Mouse (Mus musculus) heart, embryonic 12.5 days (tissue): ENCODE measurements around the gene Card9. TPM values are rescaled to one million over a fixed set of nuclear protein-coding genes. Genes with fewer than 3 reads are reported as not detected.

Experiments
- polyA plus RNA-seq: library from polyadenylated mRNA; unstranded; fragments of >200 nt; fragmentation: Nextera tagmentation; extraction: Ambion mirVana; gene quantifications from 2 replicates; pipeline ENCODE4 v1.2.1, GENCODE M21; 2016

Card9 gene
- polyA plus RNA-seq, 1 experiment from 2014 or later, result 0.56 TPM

Other genes starting within 250 kb of the Card9 start
- 6.5 and 6.6 TPM in 2 replicates for gene Nacc2, start 237.7 kb downstream of the Card9 start, polyA plus RNA-seq
- gene Lhx3, start 152.6 kb downstream of the Card9 start, polyA plus RNA-seq, result not detected in 2 replicates
- 15.6 and 15.9 TPM in 2 replicates for gene Qsox2, start 123.4 kb downstream of the Card9 start, polyA plus RNA-seq
- 0.05 and 0.09 TPM in 2 replicates for gene Ccdc187, start 66.4 kb downstream of the Card9 start, polyA plus RNA-seq
- 38.0 and 39.9 TPM in 2 replicates for gene Gpsm1, start 45.4 kb downstream of the Card9 start, polyA plus RNA-seq
- gene Dnlz, start 8.8 kb downstream of the Card9 start, polyA plus RNA-seq, result 31.4 and 33.7 TPM in 2 replicates
- 20.4 and 23.5 TPM in 2 replicates for gene Snapc4, start 19.7 kb upstream of the Card9 start, polyA plus RNA-seq
- 91.7 and 95.5 TPM in 2 replicates for gene Entr1, start 28.4 kb upstream of the Card9 start, polyA plus RNA-seq
- gene Pmpca, start 28.4 kb upstream of the Card9 start, polyA plus RNA-seq, result 142 and 145 TPM in 2 replicates
- gene Inpp5e, start 48.3 kb upstream of the Card9 start, polyA plus RNA-seq, result 17.7 and 19.1 TPM in 2 replicates
- gene Sec16a, start 84.3 kb upstream of the Card9 start, polyA plus RNA-seq, result 22.6 and 24.5 TPM in 2 replicates
- gene Notch1, start 155.7 kb upstream of the Card9 start, polyA plus RNA-seq, result 20.4 TPM in 2 replicates
- 139 and 146 TPM in 2 replicates for gene Egfl7, start 219.1 kb upstream of the Card9 start, polyA plus RNA-seq
- 0.28 TPM in 1 of 2 replicates, not detected in the other for gene Gm20532, start 225.7 kb upstream of the Card9 start, polyA plus RNA-seq
- 18.4 and 23.2 TPM in 2 replicates for gene Agpat2, start 243.5 kb upstream of the Card9 start, polyA plus RNA-seq